ENCODE assay signal across 32 mouse cellular contexts in genomic region chr12:67010318-67010717, GRCm38 (mm10).
"Had no signal": no experiment of that assay in that cellular context is flagged by ENCODE, and none has a peak within 500 bp of the region (broad histone marks: within the 10 kb centered on the region; RNA-seq: fewer than 3 reads in every experiment).

No protein-coding gene starts in this region.

- H3K27me3 ChIP-seq: heart, embryonic 12.5 days; heart, embryonic 13.5 days; heart, embryonic 15.5 days; hindbrain, embryonic 12.5 days; hindbrain, embryonic 13.5 days; hindbrain, embryonic 15.5 days; intestine, embryonic 15.5 days; kidney, embryonic 15.5 days had no signal

- DNase-seq: heart, postnatal 10 days; heart, postnatal 14 days; heart, postnatal 36 days; heart, postnatal 4 days; kidney, adult 11 months; kidney, adult 18-20 months; kidney, adult 2 months; kidney, adult 8-10 months; kidney, adult 9 months; kidney, postnatal 10 days; kidney, postnatal 14 days; kidney, postnatal 25 days; kidney, postnatal 36 days; kidney, postnatal 4 days; layer of hippocampus, adult 9-11 months; layer of hippocampus, postnatal 36 days had no signal

- H3K4me1 ChIP-seq: heart, embryonic 10.5 days; heart, embryonic 12.5 days; heart, embryonic 15.5 days; hindbrain, embryonic 10.5 days; hindbrain, embryonic 12.5 days; hindbrain, embryonic 15.5 days; intestine, embryonic 15.5 days; kidney, embryonic 15.5 days had no signal

- H3K9me3 ChIP-seq: heart, embryonic 10.5 days; heart, embryonic 12.5 days; heart, embryonic 13.5 days; heart, embryonic 15.5 days; hindbrain, embryonic 10.5 days; hindbrain, embryonic 12.5 days; hindbrain, embryonic 13.5 days; hindbrain, embryonic 15.5 days; intestine, embryonic 15.5 days; kidney, embryonic 15.5 days had no signal

- H3K4me2 ChIP-seq: heart, embryonic 11.5 days; heart, embryonic 12.5 days; heart, embryonic 13.5 days; heart, embryonic 15.5 days; hindbrain, embryonic 12.5 days; hindbrain, embryonic 13.5 days; hindbrain, embryonic 14.5 days; hindbrain, embryonic 15.5 days; intestine, embryonic 15.5 days; kidney, embryonic 15.5 days had no signal

- H3K4me3 ChIP-seq: heart, embryonic 10.5 days; heart, embryonic 12.5 days; heart, embryonic 13.5 days; heart, embryonic 15.5 days; hindbrain, embryonic 10.5 days; hindbrain, embryonic 12.5 days; hindbrain, embryonic 13.5 days; hindbrain, embryonic 15.5 days; intestine, embryonic 15.5 days; kidney, embryonic 15.5 days; layer of hippocampus, adult 2 months; left cerebral cortex, adult 2 months had no signal

- H3K9ac ChIP-seq: heart, embryonic 12.5 days; heart, embryonic 13.5 days; heart, embryonic 15.5 days; hindbrain, embryonic 12.5 days; hindbrain, embryonic 13.5 days; hindbrain, embryonic 14.5 days; hindbrain, embryonic 15.5 days; intestine, embryonic 15.5 days; kidney, embryonic 15.5 days had no signal

- H3K36me3 ChIP-seq: heart, embryonic 10.5 days; heart, embryonic 12.5 days; heart, embryonic 13.5 days; heart, embryonic 15.5 days; hindbrain, embryonic 10.5 days; hindbrain, embryonic 12.5 days; hindbrain, embryonic 13.5 days; hindbrain, embryonic 15.5 days; intestine, embryonic 15.5 days; kidney, embryonic 15.5 days had no signal

- H3K27ac ChIP-seq: heart, embryonic 10.5 days; heart, embryonic 13.5 days; heart, embryonic 15.5 days; hindbrain, embryonic 10.5 days; hindbrain, embryonic 12.5 days; hindbrain, embryonic 13.5 days; hindbrain, embryonic 14.5 days; hindbrain, embryonic 15.5 days; hindbrain, postnatal 0 days; intestine, embryonic 15.5 days; kidney, embryonic 15.5 days; kidney, postnatal 0 days had no signal
